Mouse (Mus musculus) 416B (cell line): ENCODE measurements around the gene Gm16442.
"Not testable (repeated sequence)": the region's sequence is repeated elsewhere in the genome, so short reads cannot be mapped to it uniquely, and the experiment has no call there.

ENCODE experiments used
- DNase-seq: peaks from one replicate; pipeline ENCODE4 v3.0.0; 2011; ENCODE audit warnings: low read depth

Gene Gm16442

GRCm38 (mm10) chr7:20122479-20122878 is at the start of gene Gm16442:
Gm16442 (minus strand) TSS chr7:20122579.
- not testable (repeated sequence) for DNase-seq

GRCm38 (mm10) chr7:20168277-20168676 is 45.9 kb upstream of the Gm16442 start, which contains the start of gene Vmn1r94:
Vmn1r94 (minus strand) TSS chr7:20168377.
- DNase-seq = not testable (repeated sequence)

GRCm38 (mm10) chr7:20138988-20139387 is 16.6 kb upstream of the Gm16442 start, which contains the start of gene Vmn1r93:
Vmn1r93 (minus strand) TSS chr7:20139088.
- DNase-seq = not testable (repeated sequence)

GRCm38 (mm10) chr7:20099380-20099779 is 23.0 kb downstream of the Gm16442 start, which contains the start of gene Vmn1r91:
Vmn1r91 (plus strand) TSS chr7:20099680.
- DNase-seq = not testable (repeated sequence)

GRCm38 (mm10) chr7:20078118-20078517 is 44.3 kb downstream of the Gm16442 start:
- DNase-seq = not testable (repeated sequence)
